Mouse (Mus musculus) heart, adult 2 months (tissue): Measurements from ENCODE around the gene Etnk2. TPM values are rescaled to one million over a fixed set of nuclear protein-coding genes. Genes with fewer than 3 reads are reported as not detected.
A peak's percentile ranks its signal among the peaks of the same experiment; 100 is the strongest.

Source experiments
- DNase-seq, 2 experiments: peaks; one replicate each; pipeline ENCODE4 v3.0.0; 2021
- H3K27ac ChIP-seq: fragments of 200-600 bp; 2 replicates; pipeline ENCODE4 v1.8.1; 2022
- H3K27me3 ChIP-seq: fragments of 200-500 bp; 2 replicates; pipeline ENCODE4 v1.6.1; 2012; ENCODE audit warnings: mild to moderate bottlenecking, low read length, inconsistent platforms, mixed read lengths; ENCODE audit not compliant: control insufficient read depth, insufficient read depth
- H3K36me3 ChIP-seq: fragments of 200-500 bp; 2 replicates; pipeline ENCODE4 v1.6.1; 2012; ENCODE audit warnings: low read length, inconsistent platforms; ENCODE audit not compliant: control insufficient read depth, insufficient read depth
- H3K4me1 ChIP-seq: fragments of 200-500 bp; 2 replicates; pipeline ENCODE4 v1.6.1; 2011; ENCODE audit warnings: low read length; ENCODE audit not compliant: control insufficient read depth, insufficient read depth
- H3K4me3 ChIP-seq: fragments of 200-600 bp; 2 replicates; pipeline ENCODE4 v1.8.1; 2022
- H3K79me2 ChIP-seq: fragments of 200-500 bp; replicated peaks from 2 replicates; pipeline ENCODE4 v1.6.1; 2012; ENCODE audit warnings: mild to moderate bottlenecking, inconsistent platforms, low read length, moderate library complexity, mixed read lengths; ENCODE audit not compliant: control insufficient read depth, insufficient read depth
- H3K9ac ChIP-seq: fragments of 200-500 bp; 2 replicates; pipeline ENCODE4 v1.6.1; 2012; ENCODE audit warnings: low read depth, mild to moderate bottlenecking, control low read depth, inconsistent platforms, low read length, mixed read lengths
- CTCF ChIP-seq: fragments of 200-600 bp; IDR thresholded peaks from 2 replicates; pipeline ENCODE4 v1.8.1; 2022; ENCODE audit warnings: antibody characterized with exemption, mild to moderate bottlenecking, moderate library complexity
- EP300 ChIP-seq: fragments of 200-500 bp; IDR thresholded peaks from 2 replicates; pipeline ENCODE4 v1.6.1; 2011; ENCODE audit warnings: low read depth, low read length, control low read depth; ENCODE audit not compliant: insufficient read depth
- POLR2A ChIP-seq: fragments of 200-500 bp; IDR thresholded peaks from 2 replicates; pipeline ENCODE4 v1.6.1; 2011; ENCODE audit warnings: mild to moderate bottlenecking, low read depth, low read length, control low read depth; ENCODE audit not compliant: insufficient read depth
- WGBS: fragments of 180-500 bp; shearing (Covaris S2); methylation state at CpG from one replicate; pipeline ENCODE4 v1.1.7; 2018; 5-methylcytosine and 5-hydroxymethylcytosine counted together
- intact Hi-C: fragments of 180-260 bp; cut with DNase I; formaldehyde crosslinking; loops from one replicate; pipeline ENCODE4 v1.15.1; 2025
- polyA plus RNA-seq: library from polyadenylated mRNA; depleted of rRNA; stranded (reverse); fragments of >200 nt; gene quantifications from 2 replicates; pipeline ENCODE4 v1.2.3, GENCODE M21; 2012
- total RNA-seq, 2 experiments: library from RNA; stranded (reverse); gene quantifications; 2 replicates each; pipeline ENCODE4 v1.2.3; 2021

Gene Etnk2
- total and polyA plus RNA-seq, 3 experiments = 0.29 to 0.93 (median 0.84) TPM

DNA sequence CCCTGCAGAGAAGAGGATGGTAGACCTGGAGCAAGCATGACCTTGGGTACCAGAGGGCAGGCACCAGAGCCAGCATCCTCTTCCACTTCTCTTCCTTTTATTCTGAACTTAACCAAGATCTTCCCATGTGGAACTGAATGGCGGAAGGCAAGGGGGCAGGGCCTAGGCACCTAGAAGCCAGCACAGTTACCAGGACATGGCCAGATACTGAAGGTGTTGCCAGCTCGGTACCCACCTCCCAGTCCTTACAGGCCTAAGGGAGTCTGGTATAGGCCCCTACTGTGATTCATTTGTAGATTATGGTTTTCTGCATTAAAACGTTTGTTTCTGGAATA lies 16.6 kb downstream of the Etnk2 start:
- no peak overlapping the region for H3K27ac ChIP-seq
- intact Hi-C loops = no loop called here

DNA sequence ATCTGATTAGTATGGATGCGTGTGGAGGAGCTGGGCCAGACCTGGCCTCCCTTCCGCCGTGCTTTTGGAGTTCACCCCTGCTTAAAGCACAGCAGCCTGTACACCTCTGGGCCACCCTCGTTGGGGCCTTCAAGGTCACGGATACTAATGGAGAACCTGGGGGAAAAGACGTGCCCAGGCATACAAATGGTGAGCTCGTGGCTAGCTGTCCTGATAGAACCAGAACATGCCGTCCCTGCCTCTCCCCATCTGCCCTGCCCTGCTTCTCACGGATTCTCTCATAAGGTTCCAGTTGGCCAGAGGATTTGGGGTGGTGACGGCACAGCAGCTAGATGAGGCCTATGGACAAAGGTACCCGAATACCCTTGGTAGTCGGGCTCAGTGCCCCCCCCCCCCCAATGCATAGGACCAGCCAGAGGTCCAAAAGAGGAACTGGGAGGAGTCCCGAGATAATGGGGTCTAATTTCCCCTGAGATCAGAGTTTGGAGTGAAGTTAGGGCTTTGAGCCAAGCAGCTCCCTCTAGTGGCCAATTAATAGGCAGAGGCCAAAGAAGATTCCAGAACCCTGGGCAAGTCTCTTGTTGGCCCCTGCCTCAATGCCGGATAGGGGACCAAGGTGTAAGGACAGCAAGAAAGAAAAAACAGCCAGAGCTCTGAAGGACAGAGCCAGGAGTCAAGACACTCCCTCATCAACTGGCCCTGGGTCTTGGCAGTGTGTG lies 17.1 kb downstream of the Etnk2 start:
- peaks cover 6% of the 10 kb centered on the region for H3K4me1 ChIP-seq
- H3K4me3 ChIP-seq = no peak overlapping the region
- no peaks in the 10 kb centered on the region for H3K27me3 ChIP-seq
- intact Hi-C loops = no loop called here
- TF ChIP-seq EP300 (no peak), CTCF (peak; percentile 78), POLR2A (no peak)
- H3K27ac ChIP-seq = 0 out of 2 replicates have a peak overlapping the region, but pooled peaks have one; percentile 23
- no peak overlapping the region for H3K9ac ChIP-seq
- peak; percentile 45 to 61 for DNase-seq
- WGBS = 45% methylated on average over 14 of the region's 14 CpGs
- H3K36me3 ChIP-seq = no peaks in the 10 kb centered on the region
- no peaks in the 10 kb centered on the region for H3K79me2 ChIP-seq

More for the DNA sequence above, 16.6 kb downstream of the Etnk2 start:
- Histone ChIP-seq H3K36me3 (no peaks in the 10 kb centered on the region), H3K4me1 (peaks cover 6% of the 10 kb centered on the region), H3K27me3 (no peaks in the 10 kb centered on the region), H3K79me2 (no peaks in the 10 kb centered on the region), H3K9ac (no peak overlapping the region), H3K4me3 (no peak overlapping the region)
- 65% methylated on average over 3 of the region's 3 CpGs for WGBS
- TF ChIP-seq POLR2A (no peak), CTCF (no peak), EP300 (no peak)
- no peak for DNase-seq

GRCm38 (mm10) chr1:133382008-133382407 lies 18.6 kb downstream of the Etnk2 start:
- Histone ChIP-seq H3K9ac (no peak overlapping the region), H3K4me1 (peaks cover 7% of the 10 kb centered on the region), H3K27me3 (no peaks in the 10 kb centered on the region), H3K4me3 (no peak overlapping the region), H3K27ac (peak overlapping the region; percentile 54), H3K79me2 (no peaks in the 10 kb centered on the region), H3K36me3 (no peaks in the 10 kb centered on the region)
- intact Hi-C loops = loop anchor here (1.0 to 2.0 kb wide), 3 partner anchors 111 to 228 kb away; partner anchors contain the start of gene Snrpe
- peak; percentile 37 to 57 for DNase-seq
- TF ChIP-seq POLR2A = no peak; the same call in 1 of the 2 replicates
- peak; percentile 91 for TF ChIP-seq EP300
- peak; percentile 94 for TF ChIP-seq CTCF
- 8% methylated on average over 9 of the region's 9 CpGs for WGBS

- no peak overlapping the region; the same call in 1 of the 2 replicates for H3K9ac ChIP-seq
- no peaks in the 10 kb centered on the region for H3K27me3 ChIP-seq
- intact Hi-C loops = loop anchor here (1.0 to 2.0 kb wide), 3 partner anchors 110 to 228 kb away; partner anchors contain the start of gene Snrpe
- TF ChIP-seq POLR2A (no peak), EP300 (no peak), CTCF (no peak)
- no peak for DNase-seq
- peaks cover 7% of the 10 kb centered on the region for H3K4me1 ChIP-seq
- 51% methylated on average over 12 of the region's 12 CpGs for WGBS
- no peak overlapping the region for H3K4me3 ChIP-seq
- H3K79me2 ChIP-seq = no peaks in the 10 kb centered on the region
- peak overlapping the region; percentile 54 for H3K27ac ChIP-seq
- no peaks in the 10 kb centered on the region for H3K36me3 ChIP-seq
Measured at GRCm38 (mm10) chr1:133382552-133383155, 19.3 kb downstream of the Etnk2 start.

- no peaks in the 10 kb centered on the region for H3K79me2 ChIP-seq
- no peak overlapping the region for H3K9ac ChIP-seq
- no peaks in the 10 kb centered on the region for H3K27me3 ChIP-seq
- no peak for DNase-seq
- TF ChIP-seq POLR2A (no peak), EP300 (no peak), CTCF (no peak)
- intact Hi-C loops = loop anchor here (2.0 kb wide), 1 partner anchor 110 kb away; no protein-coding TSS in a partner anchor
- no peak overlapping the region for H3K27ac ChIP-seq
- 88% methylated on average over 14 of the region's 14 CpGs for WGBS
- H3K4me1 ChIP-seq = peaks cover 7% of the 10 kb centered on the region
- H3K36me3 ChIP-seq = no peaks in the 10 kb centered on the region
- no peak overlapping the region for H3K4me3 ChIP-seq
Measured at GRCm38 (mm10) chr1:133383157-133383783, 19.9 kb downstream of the Etnk2 start.
